Mouse (Mus musculus) neural tube, embryonic 14.5 days (tissue): Measurements from ENCODE around the gene Cep57l1. TPM values are rescaled to one million over a fixed set of nuclear protein-coding genes. Genes with fewer than 3 reads are reported as not detected.

Experiments
- microRNA-seq: library from miRNA; unstranded; fragments of <30 nt; microRNA quantifications from one replicate; pipeline ENCODE4, GENCODE M21; 2016
- polyA plus RNA-seq: library from polyadenylated mRNA; unstranded; fragments of >200 nt; fragmentation: Nextera tagmentation; extraction: Ambion mirVana; gene quantifications from 2 replicates; pipeline ENCODE4 v1.2.1, GENCODE M21; 2014

Cep57l1 gene
- polyA plus RNA-seq, 1 experiment from 2014 or later, result 15.8 TPM

Small RNA genes within 50 kb of the gene (microRNA-seq; reads per million reads assigned to microRNA genes)
- not detected for gene Mir3473b

Other genes starting within 250 kb of the Cep57l1 start
- gene Ccdc162, start 93.2 kb downstream of the Cep57l1 start, polyA plus RNA-seq, result 1.4 and 2.6 TPM in 2 replicates
- 30.6 and 39.8 TPM in 2 replicates for gene Sesn1, start 64 bp upstream of the Cep57l1 start, polyA plus RNA-seq
- gene Armc2, start 208.6 kb upstream of the Cep57l1 start, polyA plus RNA-seq, result 8.6 and 13.1 TPM in 2 replicates